Mouse (Mus musculus) lung, adult 2 months (tissue): ENCODE data around the gene Cntnap2. TPM values are rescaled to one million over a fixed set of nuclear protein-coding genes. Genes with fewer than 3 reads are reported as not detected.

Experiments used
- DNase-seq: peaks from one replicate; pipeline ENCODE4 v3.0.0; 2022
- H3K4me1 ChIP-seq: fragments of 200-500 bp; 2 replicates; pipeline ENCODE4 v1.6.1; 2011; ENCODE audit warnings: low read length; ENCODE audit not compliant: control insufficient read depth, insufficient read depth
- H3K4me3 ChIP-seq: fragments of 200-500 bp; replicated peaks from 2 replicates; pipeline ENCODE3; 2011; ENCODE audit warnings: low read depth, mild to moderate bottlenecking, control low read depth, low read length; ENCODE audit errors: extremely low read depth
- CTCF ChIP-seq: fragments of 200-500 bp; IDR thresholded peaks from 2 replicates; pipeline ENCODE4 v1.5.1; 2011; ENCODE audit warnings: mild to moderate bottlenecking, low read length, control low read depth; ENCODE audit not compliant: insufficient read depth
- POLR2A ChIP-seq: fragments of 200-500 bp; IDR thresholded peaks from 2 replicates; pipeline ENCODE4 v1.6.1; 2011; ENCODE audit warnings: low read depth, mild to moderate bottlenecking, control low read depth, low read length, borderline replicate concordance; ENCODE audit errors: extremely low read depth
- WGBS: fragments of 180-500 bp; shearing (Covaris S2); methylation state at CpG from one replicate; pipeline ENCODE4 v1.1.7; 2018; 5-methylcytosine and 5-hydroxymethylcytosine counted together
- polyA plus RNA-seq: library from polyadenylated mRNA; depleted of rRNA; stranded (reverse); fragments of >200 nt; gene quantifications from 2 replicates; pipeline ENCODE4 v1.2.3, GENCODE M21; 2012

Cntnap2 gene
- polyA plus RNA-seq, 1 experiment = not detected

DNA sequence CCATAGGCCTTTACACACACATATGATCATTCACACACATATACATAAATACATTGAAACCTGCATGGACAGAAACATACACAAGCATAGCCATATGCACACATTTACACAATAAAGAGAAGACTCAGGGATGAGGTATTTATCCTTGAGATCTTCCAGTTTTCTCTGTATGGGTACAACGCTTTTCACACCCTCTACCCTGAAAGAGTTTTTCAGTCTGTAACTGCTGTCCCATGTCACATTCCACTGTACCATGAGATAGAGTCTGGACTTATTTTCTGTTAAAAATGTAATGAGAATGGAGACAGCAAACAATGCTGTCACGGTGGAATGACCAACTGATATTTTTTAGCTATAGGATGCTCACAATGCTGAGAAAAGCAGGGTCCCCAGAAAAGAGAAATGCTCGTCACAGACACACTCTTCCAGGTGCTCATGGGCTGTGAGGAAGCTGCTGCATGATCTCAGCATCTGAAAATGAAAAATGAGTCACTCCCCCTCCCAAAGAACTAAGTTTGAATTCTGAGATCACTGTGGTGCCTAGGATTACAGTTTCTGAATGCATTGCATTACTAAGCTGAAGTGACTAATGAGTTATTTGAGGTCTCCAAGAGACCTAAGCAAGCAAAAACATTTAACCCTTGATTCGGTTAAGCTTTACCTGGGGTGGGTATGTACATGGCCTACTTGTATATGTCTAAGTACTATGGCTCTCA lies 782.6 kb downstream of the Cntnap2 start:
- no peak overlapping the region for H3K4me3 ChIP-seq
- H3K4me1 ChIP-seq = no peaks in the 10 kb centered on the region
- DNase-seq = no peak
- no peak for TF ChIP-seq POLR2A
- TF ChIP-seq CTCF = no peak
- WGBS = 64% methylated on average over 4 of the region's 4 CpGs

DNA sequence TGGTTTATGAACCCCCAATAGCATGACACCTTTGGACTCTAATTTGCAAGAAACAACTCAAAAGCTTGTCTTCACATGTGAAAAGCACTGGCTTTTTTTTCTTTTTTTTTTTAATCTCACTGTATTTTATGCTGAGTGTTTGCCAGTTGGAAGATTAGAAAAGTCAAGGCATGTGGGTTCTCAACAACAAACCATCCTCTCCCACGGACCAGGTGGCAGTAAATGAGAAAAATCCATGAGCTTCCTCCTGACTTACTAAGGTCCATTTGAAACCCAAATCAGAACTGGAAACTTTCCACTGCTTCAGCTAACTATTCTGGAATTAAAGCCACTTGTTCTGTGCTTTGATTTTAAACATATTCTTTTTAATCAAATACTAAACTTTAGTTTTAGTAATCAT lies 784.6 kb downstream of the Cntnap2 start:
- no peaks in the 10 kb centered on the region for H3K4me1 ChIP-seq
- WGBS = 41% methylated on average over 1 of the region's 1 CpGs
- no peak for DNase-seq
- TF ChIP-seq POLR2A = no peak
- no peak for TF ChIP-seq CTCF
- H3K4me3 ChIP-seq = no peak overlapping the region

DNA sequence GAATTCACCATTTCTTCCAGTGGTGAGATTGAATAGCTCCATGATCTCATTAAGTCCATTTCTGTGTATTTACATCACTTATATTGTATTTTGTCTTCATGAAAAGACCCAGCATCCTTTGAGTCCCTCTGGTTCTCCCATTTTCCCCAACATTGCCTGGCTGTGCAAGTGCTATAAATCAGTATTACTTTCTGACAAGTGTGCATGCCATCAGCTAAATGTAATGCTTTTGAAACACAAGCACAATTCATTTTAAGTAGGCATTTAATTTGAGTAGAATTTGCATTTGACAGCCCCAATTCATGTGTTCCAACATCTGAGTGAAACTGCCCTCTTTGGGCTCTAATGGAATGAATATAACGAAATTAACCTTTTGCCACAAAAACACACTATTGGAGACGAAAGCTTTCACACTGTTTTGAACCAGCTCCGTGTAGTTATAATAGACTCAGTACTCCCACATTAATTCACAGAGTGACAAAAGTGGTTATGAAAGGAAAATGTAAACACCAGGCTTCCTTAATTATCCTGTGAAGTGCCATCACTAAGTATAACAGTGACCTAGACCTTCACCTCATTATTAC lies 812.3 kb downstream of the Cntnap2 start:
- DNase-seq = no peak
- no peak overlapping the region for H3K4me3 ChIP-seq
- H3K4me1 ChIP-seq = no peaks in the 10 kb centered on the region
- TF ChIP-seq POLR2A = no peak
- no peak for TF ChIP-seq CTCF
- 57% methylated on average over 3 of the region's 3 CpGs for WGBS

DNA sequence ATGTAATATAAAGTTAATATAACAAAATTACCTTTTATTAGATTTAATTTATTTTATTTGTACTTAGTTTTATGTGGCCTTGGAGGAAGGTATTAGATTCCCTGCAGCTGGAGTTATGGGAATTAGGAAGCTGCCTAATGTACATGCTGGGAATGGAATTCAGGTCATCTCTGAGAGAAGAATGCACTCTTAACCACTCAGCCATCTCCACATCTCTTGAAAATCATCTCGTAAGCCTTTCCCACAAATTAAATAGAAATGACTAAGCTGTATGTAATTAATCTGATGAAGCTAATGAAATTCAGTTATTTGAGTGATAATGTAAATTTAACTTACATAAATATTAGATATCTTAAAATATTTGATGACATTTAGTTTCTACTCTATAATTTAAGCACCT lies 826.3 kb downstream of the Cntnap2 start:
- Histone ChIP-seq H3K4me1 (no peaks in the 10 kb centered on the region), H3K4me3 (no peak overlapping the region)
- DNase-seq = no peak
- TF ChIP-seq CTCF = no peak
- TF ChIP-seq POLR2A = no peak
- WGBS = 65% methylated on average over 1 of the region's 1 CpGs

DNA sequence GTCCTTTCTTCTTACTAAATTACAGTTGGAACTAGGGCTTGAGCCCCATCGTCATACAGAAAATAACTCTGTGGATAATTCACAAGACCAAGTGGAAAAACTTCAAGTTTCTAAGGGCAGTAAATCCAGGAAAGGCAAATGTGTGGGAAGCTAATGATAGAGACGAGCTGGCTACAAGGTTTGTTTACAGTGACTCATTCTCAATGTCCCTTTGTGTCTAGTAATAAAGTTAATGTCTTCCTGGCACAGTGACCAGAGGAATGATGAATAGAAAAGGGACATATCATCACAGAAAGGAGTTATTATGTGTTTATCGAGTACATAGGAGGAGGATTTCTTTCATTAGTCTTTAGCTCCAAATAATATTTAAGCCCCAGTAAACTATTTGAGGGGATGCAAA lies 828.7 kb downstream of the Cntnap2 start:
- WGBS = 44% methylated on average over 3 of the region's 3 CpGs
- no peaks in the 10 kb centered on the region for H3K4me1 ChIP-seq
- TF ChIP-seq POLR2A (no peak), CTCF (no peak)
- no peak for DNase-seq
- no peak overlapping the region for H3K4me3 ChIP-seq

DNA sequence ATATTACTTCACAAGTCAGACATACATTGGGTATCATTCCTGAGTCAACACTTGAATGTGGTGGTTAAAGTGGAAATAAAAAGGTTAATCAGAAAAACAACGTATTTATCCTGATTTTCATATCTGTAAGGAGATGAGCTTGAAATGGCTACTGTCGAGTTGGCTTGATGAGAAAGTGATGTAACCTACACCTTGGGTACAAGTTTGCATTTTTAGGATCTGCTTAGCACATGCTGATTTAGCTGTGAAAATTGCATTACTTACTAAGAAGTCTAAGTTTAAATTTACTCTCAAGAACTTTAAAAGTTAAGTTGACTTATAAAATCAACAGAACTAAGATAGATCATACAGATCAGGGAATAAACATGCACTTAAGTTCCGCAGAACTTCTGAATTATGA lies 879.1 kb downstream of the Cntnap2 start:
- 49% methylated on average over 3 of the region's 3 CpGs for WGBS
- TF ChIP-seq POLR2A = no peak
- TF ChIP-seq CTCF = no peak
- no peak for DNase-seq
- Histone ChIP-seq H3K4me3 (no peak overlapping the region), H3K4me1 (no peaks in the 10 kb centered on the region)

DNA sequence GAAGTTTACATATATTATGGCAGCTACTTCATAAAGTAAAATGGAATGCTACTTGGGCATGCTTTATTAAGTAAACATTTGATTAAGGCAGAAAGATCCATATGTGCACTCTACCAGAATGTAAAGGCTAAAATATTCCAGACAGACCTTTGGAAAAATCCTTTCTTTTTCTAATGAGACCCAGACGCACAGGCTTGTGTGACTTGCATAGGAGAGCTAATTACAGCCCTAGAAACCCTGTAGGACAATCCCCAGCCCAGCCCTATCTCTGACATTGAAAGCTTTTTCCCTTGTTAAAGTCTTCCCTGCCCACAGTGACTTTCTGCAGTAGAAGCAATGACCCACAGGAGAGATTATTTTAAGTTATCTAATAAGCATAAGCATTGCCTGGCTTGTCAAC lies 879.6 kb downstream of the Cntnap2 start:
- no peak for DNase-seq
- TF ChIP-seq CTCF = no peak
- TF ChIP-seq POLR2A = no peak
- H3K4me1 ChIP-seq = no peaks in the 10 kb centered on the region
- 36% methylated on average over 1 of the region's 1 CpGs for WGBS
- H3K4me3 ChIP-seq = no peak overlapping the region

DNA sequence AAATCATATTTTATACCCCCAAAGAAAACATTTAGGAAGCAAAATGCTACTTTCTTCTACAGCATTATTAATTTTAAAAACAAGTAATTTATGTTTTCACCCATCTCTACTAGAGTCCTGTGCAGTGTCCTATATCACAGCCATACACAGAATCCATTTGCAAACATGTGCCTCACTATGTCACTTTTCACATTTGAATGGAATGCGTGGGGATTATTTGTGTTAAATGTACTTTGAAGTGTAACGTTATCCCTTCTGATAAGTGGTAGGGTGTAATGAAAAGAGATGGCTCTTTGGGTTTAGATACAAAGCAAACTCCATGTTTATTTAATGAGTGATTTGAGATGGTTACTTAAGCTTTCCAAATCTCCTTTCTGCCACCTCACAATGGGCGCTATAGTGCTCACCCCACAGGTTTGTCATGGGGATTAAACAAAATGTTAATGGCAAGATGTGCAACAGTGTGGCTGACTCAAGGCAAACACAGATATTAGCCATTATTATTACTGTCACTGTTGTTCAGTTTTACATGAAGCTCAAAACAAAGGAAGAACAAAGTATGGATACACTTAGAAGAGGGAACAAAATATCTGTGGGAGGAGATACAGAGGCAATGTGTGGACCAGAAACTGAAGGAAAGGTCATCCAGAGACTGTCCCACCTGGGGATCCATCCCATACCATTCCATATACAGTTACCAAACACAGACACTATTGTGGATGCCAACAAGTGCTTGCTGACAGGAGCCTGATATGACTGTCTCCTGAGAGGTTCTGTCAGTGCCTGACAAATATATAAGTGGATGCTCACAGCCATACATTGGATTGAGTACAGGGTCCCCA lies 886.2 kb downstream of the Cntnap2 start:
- Histone ChIP-seq H3K4me3 (no peak overlapping the region), H3K4me1 (no peaks in the 10 kb centered on the region)
- WGBS = 38% methylated on average over 3 of the region's 3 CpGs
- no peak for TF ChIP-seq CTCF
- DNase-seq = no peak

DNA sequence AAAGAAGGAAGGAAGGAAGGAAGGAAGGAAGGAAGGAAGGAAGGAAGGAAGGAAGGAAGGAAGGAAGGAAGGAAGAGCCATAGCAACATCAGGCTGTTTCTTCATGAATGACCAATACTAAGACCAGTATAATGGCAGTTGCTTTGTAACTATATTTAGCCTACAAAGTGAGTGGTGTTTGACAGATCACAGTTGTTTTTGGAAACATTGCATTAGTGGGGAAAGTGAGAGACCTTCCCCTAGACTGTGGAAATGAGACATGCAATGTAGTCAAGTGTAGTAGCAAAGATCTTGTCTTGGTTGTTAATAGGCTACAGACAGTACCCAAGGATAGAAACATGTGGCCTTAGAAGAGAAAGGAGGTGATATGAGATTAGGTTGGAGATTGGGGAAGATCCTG lies 895.6 kb downstream of the Cntnap2 start:
- TF ChIP-seq CTCF (no peak), POLR2A (no peak)
- Histone ChIP-seq H3K4me3 (no peak overlapping the region), H3K4me1 (no peaks in the 10 kb centered on the region)
- no peak for DNase-seq

DNA sequence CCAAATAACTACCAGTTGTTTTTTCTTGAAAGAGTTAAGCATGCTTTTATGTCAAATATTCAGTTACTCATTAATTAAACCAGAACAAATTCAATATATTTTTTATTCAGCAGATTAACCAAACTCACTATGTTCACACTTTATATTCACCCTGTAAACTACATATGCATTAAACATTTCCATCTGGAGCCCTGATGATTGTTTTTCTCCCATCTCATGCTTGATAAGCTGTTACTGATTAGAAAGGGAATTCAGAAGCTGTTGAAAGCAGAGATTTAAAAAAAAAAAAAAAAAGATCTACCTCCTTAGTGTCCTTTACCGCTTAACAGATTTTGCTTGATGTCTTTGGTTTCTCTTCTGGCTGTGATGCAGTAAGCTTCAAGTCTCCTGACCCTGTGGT lies 905.3 kb downstream of the Cntnap2 start:
- H3K4me3 ChIP-seq = no peak overlapping the region
- no peak for TF ChIP-seq CTCF
- no peak for TF ChIP-seq POLR2A
- no peaks in the 10 kb centered on the region for H3K4me1 ChIP-seq
- 92% methylated on average over 1 of the region's 1 CpGs for WGBS
- DNase-seq = no peak
